Mouse (Mus musculus) spleen, adult 2 months (tissue): ENCODE results near the gene Sipa1l2.

Experiments used
- CTCF ChIP-seq: fragments of 200-500 bp; IDR thresholded peaks from 2 replicates; pipeline ENCODE4 v1.5.1; 2011; ENCODE audit warnings: mild to moderate bottlenecking, inconsistent platforms; ENCODE audit not compliant: insufficient read depth, insufficient read length, insufficient replicate concordance; ENCODE audit errors: extremely low read depth
- POLR2A ChIP-seq: fragments of 200-500 bp; IDR thresholded peaks from 2 replicates; pipeline ENCODE4 v1.6.1; 2011; ENCODE audit warnings: low read depth, low read length, inconsistent platforms

- TF ChIP-seq POLR2A = no peak
- no peak for TF ChIP-seq CTCF
Measured at GRCm38 (mm10) chr8:125416146-125416545, 153.5 kb downstream of the Sipa1l2 start.
